Comparison of ENCODE assay signal across 25 mouse cellular contexts in genomic region chr6:6046729-6047424, GRCm38 (mm10).
DNase-seq lines count a peak whose midpoint lies in the region; ATAC-seq and TF ChIP-seq lines count a peak whose summit lies in the region.
"Had no signal": no experiment of that assay in that cellular context is flagged by ENCODE, and none has a peak within 500 bp of the region (broad histone marks: within the 10 kb centered on the region; RNA-seq: fewer than 3 reads in every experiment).

No protein-coding gene starts in this region.

- no peaks in the 10 kb centered on the region for H3K36me3 ChIP-seq in liver, embryonic 16.5 days (ENCODE audit: control insufficient read depth, insufficient read depth)
- H3K36me3 ChIP-seq in stomach, postnatal 0 days (ENCODE audit: control insufficient read depth, insufficient read depth, low read length), result no peaks in the 10 kb centered on the region
- H3K36me3 ChIP-seq: kidney, embryonic 15.5 days; midbrain, embryonic 13.5 days had no signal

- H3K9me3 ChIP-seq in liver, embryonic 16.5 days (replicated peaks; ENCODE audit: control insufficient read depth, low read length), result no peaks in the 10 kb centered on the region
- H3K9me3 ChIP-seq in stomach, postnatal 0 days (ENCODE audit: control insufficient read depth, low read length), result no peaks in the 10 kb centered on the region
- H3K9me3 ChIP-seq: forebrain, embryonic 13.5 days; G1E; heart, embryonic 13.5 days; kidney, embryonic 15.5 days; midbrain, embryonic 13.5 days had no signal

- ATAC-seq in common myeloid progenitor, adult 5-6 weeks (replicated peaks; ENCODE audit: low read depth, poor library complexity, severe bottlenecking), result peak; percentile 82
- ATAC-seq in liver, embryonic 16.5 days (ENCODE audit: low read depth), result peak; percentile 71
- peak; percentile 59 for ATAC-seq in stomach, postnatal 0 days (ENCODE audit: low FRiP score, low TSS enrichment)
- ATAC-seq: forebrain, embryonic 13.5 days; hindbrain, embryonic 16.5 days; midbrain, embryonic 13.5 days; Patski had no signal

- H3K4me3 ChIP-seq in liver, embryonic 16.5 days (ENCODE audit: low read depth, low read length), result no peak overlapping the region
- H3K4me3 ChIP-seq in stomach, postnatal 0 days (ENCODE audit: low read depth, low read length), result no peak overlapping the region
- H3K4me3 ChIP-seq: forebrain, embryonic 13.5 days; heart, embryonic 13.5 days; kidney, embryonic 15.5 days; layer of hippocampus, adult 2 months; left cerebral cortex, adult 2 months; midbrain, embryonic 13.5 days had no signal

- no peak for TF ChIP-seq CTCF in stomach, postnatal 0 days (IDR thresholded peaks at IDR 0.05; ENCODE audit: low read depth)

- no peak overlapping the region for H3K9ac ChIP-seq in liver, embryonic 16.5 days (ENCODE audit: low read depth, low read length)
- no peak overlapping the region for H3K9ac ChIP-seq in stomach, postnatal 0 days (ENCODE audit: low read length)
- H3K9ac ChIP-seq: forebrain, embryonic 13.5 days; heart, embryonic 13.5 days; kidney, embryonic 15.5 days; lung, embryonic 14.5 days; midbrain, embryonic 13.5 days had no signal

- peak; percentile 86 for DNase-seq in heart, adult 11 months
- no peak for DNase-seq in heart, adult 18-20 months
- no peak for DNase-seq in stomach, postnatal 0 days (ENCODE audit: low spot score)
- DNase-seq in left cerebral cortex, postnatal 25 days (ENCODE audit: low spot score in 2 of 2), result no peak
- no peak for DNase-seq in heart, postnatal 4 days
- DNase-seq: adrenal gland, postnatal 14 days; cerebellum, adult 11-12 months; cerebellum, adult 9-11 months; gastrocnemius, postnatal 25 days; heart, postnatal 10 days; kidney, adult 18-20 months; kidney, postnatal 36 days; lung, embryonic 14.5 days; lung, postnatal 14 days had no signal

- no peaks in the 10 kb centered on the region; the same call in 1 of the 2 replicates for H3K4me1 ChIP-seq in liver, embryonic 16.5 days (ENCODE audit: control insufficient read depth, low read depth, low read length)
- no peaks in the 10 kb centered on the region for H3K4me1 ChIP-seq in stomach, postnatal 0 days (replicated peaks; ENCODE audit: control insufficient read depth, insufficient read depth)
- H3K4me1 ChIP-seq: kidney, embryonic 15.5 days; midbrain, embryonic 13.5 days had no signal

- no peak overlapping the region for H3K4me2 ChIP-seq in liver, embryonic 16.5 days (ENCODE audit: low read depth, low read length)
- H3K4me2 ChIP-seq in stomach, postnatal 0 days (replicated peaks; ENCODE audit: low read depth), result no peak overlapping the region
- H3K4me2 ChIP-seq: forebrain, embryonic 13.5 days; heart, embryonic 13.5 days; kidney, embryonic 15.5 days; lung, embryonic 14.5 days; midbrain, embryonic 13.5 days had no signal

- H3K27me3 ChIP-seq in liver, embryonic 16.5 days (ENCODE audit: control insufficient read depth, insufficient read depth, low read depth, low read length), result no peaks in the 10 kb centered on the region
- H3K27me3 ChIP-seq in stomach, postnatal 0 days (ENCODE audit: control insufficient read depth, insufficient read depth, low read length), result no peaks in the 10 kb centered on the region
- H3K27me3 ChIP-seq: forebrain, embryonic 13.5 days; heart, embryonic 13.5 days; kidney, embryonic 15.5 days; midbrain, embryonic 13.5 days; Patski had no signal

- H3K27ac ChIP-seq in liver, embryonic 16.5 days (ENCODE audit: low read length), result no peak overlapping the region
- no peak overlapping the region for H3K27ac ChIP-seq in stomach, postnatal 0 days (replicated peaks)
- H3K27ac ChIP-seq: forebrain, embryonic 13.5 days; heart, embryonic 13.5 days; kidney, embryonic 15.5 days; layer of hippocampus, adult 2 months; left cerebral cortex, adult 2 months; midbrain, embryonic 13.5 days had no signal

- TF ChIP-seq EP300 in stomach, postnatal 0 days (optimal IDR thresholded peaks at IDR 0.05), result no peak

- intact Hi-C loops in left cerebral cortex, postnatal 25 days (cut with DNase I), result no loop called here

- 30% methylated on average over 12 of the region's 12 CpGs for WGBS in liver, embryonic 16.5 days (ENCODE audit: insufficient replicate concordance)
- WGBS in stomach, postnatal 0 days, result 53% methylated on average over 12 of the region's 12 CpGs
